Mouse (Mus musculus): ENCODE measurements at regions not wholly inside any gene's neighbourhood (a gene's known extent, or its start where the extent isn't known, plus 50 kb on each side); places are given as distances from the start of the nearest gene placed in this dataset.
"Not testable (repeated sequence)": the region's sequence is repeated elsewhere in the genome, so short reads cannot be mapped to it uniquely, and the experiment has no call there.

- H3K4me3 ChIP-seq; H3K27ac ChIP-seq; ATAC-seq (ENCODE audit: low FRiP score, low read depth); H3K27me3 ChIP-seq; H3K4me1 ChIP-seq; H3K9me3 ChIP-seq; H3K4me2 ChIP-seq (replicated peaks); H3K36me3 ChIP-seq; H3K9ac ChIP-seq: not testable (repeated sequence)
- 93% methylated on average over 16 of the region's 16 CpGs for WGBS
These were observed 115.6 kb downstream of the Sec16b start for GRCm38 (mm10) chr1:157622156-157622555.

GRCm38 (mm10) chr1:157632586-157632985 is 126.1 kb downstream of the Sec16b start:
- H3K4me2 ChIP-seq (replicated peaks): no peak overlapping the region
- H3K4me1 ChIP-seq: no peaks in the 10 kb centered on the region
- H3K9ac ChIP-seq: no peak overlapping the region
- WGBS: 50% methylated on average over 3 of the region's 3 CpGs
- no peak for ATAC-seq (ENCODE audit: low FRiP score, low read depth)
- H3K27ac ChIP-seq: no peak overlapping the region
- H3K27me3 ChIP-seq: no peaks in the 10 kb centered on the region
- H3K36me3 ChIP-seq: no peaks in the 10 kb centered on the region
- no peak overlapping the region for H3K4me3 ChIP-seq
- H3K9me3 ChIP-seq: no peaks in the 10 kb centered on the region

DNA sequence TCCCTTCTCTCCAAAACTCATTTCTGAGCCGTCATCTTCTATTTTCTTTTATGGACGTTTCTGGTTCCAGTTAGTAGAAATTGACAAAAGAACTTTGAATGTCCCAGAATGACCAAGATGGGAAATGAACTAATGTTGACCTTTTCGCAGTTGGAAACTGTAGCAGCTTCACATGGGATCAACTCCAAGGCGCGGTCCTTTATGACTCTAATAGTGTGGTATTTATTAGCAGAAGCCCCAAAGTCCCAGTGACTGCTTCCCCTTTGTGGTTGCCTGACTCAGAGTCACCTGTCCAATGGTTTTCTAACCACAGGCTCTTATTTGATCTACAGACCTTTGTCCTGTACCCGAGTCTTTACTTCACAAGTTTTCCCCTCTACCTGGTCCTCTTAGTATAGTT is 126.9 kb downstream of the Sec16b start:
- Histone ChIP-seq H3K27ac (no peak overlapping the region), H3K9ac (no peak overlapping the region), H3K36me3 (no peaks in the 10 kb centered on the region), H3K4me1 (no peaks in the 10 kb centered on the region), H3K4me3 (no peak overlapping the region), H3K4me2 (replicated peaks) (no peak overlapping the region), H3K27me3 (no peaks in the 10 kb centered on the region), H3K9me3 (no peaks in the 10 kb centered on the region)
- ATAC-seq (ENCODE audit: low FRiP score, low read depth): no peak
- 55% methylated on average over 6 of the region's 6 CpGs for WGBS

GRCm38 (mm10) chr1:157635776-157636175 is 129.2 kb downstream of the Sec16b start:
- no peak for ATAC-seq (ENCODE audit: low FRiP score, low read depth)
- Histone ChIP-seq H3K9ac (no peak overlapping the region), H3K4me2 (replicated peaks) (no peak overlapping the region), H3K4me1 (no peaks in the 10 kb centered on the region), H3K4me3 (no peak overlapping the region), H3K36me3 (no peaks in the 10 kb centered on the region), H3K27me3 (no peaks in the 10 kb centered on the region), H3K27ac (no peak overlapping the region), H3K9me3 (no peaks in the 10 kb centered on the region)
- 89% methylated on average over 6 of the region's 6 CpGs for WGBS

DNA sequence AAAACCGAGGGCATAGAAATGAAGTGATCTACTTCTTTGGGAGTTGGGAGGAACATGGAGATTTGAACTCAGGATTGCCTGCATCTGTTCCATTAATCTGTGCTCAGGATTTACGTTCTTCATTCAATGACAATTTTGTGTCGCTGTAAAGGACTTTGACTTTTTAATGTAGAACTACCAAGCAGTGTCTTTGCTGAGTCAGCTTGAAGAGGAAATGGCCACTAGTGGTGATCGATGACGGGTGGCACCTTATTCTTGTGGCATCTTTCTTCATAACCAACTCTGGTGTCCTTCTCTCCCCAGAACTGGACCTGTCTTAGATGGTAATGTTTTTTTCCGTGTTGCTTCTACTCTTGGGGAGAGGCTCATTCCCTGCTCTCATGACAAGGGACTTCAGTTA is 137.0 kb downstream of the Sec16b start:
- no peak for ATAC-seq (ENCODE audit: low FRiP score, low read depth)
- H3K4me1 ChIP-seq: no peaks in the 10 kb centered on the region
- H3K4me2 ChIP-seq (replicated peaks): no peak overlapping the region
- H3K9me3 ChIP-seq: no peaks in the 10 kb centered on the region
- WGBS: 91% methylated on average over 6 of the region's 6 CpGs
- H3K27ac ChIP-seq: no peak overlapping the region
- no peak overlapping the region for H3K9ac ChIP-seq
- no peak overlapping the region for H3K4me3 ChIP-seq
- H3K36me3 ChIP-seq: no peaks in the 10 kb centered on the region
- H3K27me3 ChIP-seq: no peaks in the 10 kb centered on the region

DNA sequence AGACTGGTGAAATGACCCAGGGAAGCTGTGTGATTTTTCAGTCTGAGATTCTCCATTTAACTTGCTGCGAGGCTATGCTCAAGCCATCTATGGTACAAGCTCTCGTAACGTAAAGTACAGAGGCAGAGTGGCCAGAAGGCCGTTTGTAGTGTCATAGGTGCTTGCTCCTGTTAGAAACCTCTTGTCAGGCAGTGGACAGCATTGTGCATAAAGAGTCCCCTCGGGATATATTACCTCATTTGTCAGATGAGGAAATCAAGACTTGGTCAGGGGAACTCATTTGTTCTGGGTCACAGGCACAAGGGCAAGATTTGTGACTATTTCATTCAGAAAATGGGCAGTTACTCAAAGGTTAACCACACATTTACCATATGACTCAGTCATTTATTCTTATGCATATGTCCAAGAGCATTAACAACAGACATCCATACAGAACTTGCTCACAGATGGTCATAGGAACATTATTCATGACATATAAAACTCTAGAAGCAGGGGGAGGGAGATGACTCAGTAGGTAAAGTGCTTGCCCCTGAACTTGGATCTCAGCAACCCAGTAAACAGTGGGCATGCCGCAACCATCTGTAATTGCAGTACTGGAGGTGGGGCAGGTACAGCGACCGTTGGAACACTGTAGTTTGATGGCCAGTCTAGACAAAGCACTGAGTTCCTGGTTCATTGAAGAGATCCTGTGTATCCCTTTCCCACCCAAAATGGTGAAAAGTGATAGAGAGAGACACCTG is 139.3 kb downstream of the Sec16b start:
- H3K9me3 ChIP-seq: no peaks in the 10 kb centered on the region
- no peak overlapping the region for H3K27ac ChIP-seq
- no peak for ATAC-seq (ENCODE audit: low FRiP score, low read depth)
- H3K4me1 ChIP-seq: no peaks in the 10 kb centered on the region
- no peak overlapping the region for H3K4me2 ChIP-seq (replicated peaks)
- WGBS: 78% methylated on average over 8 of the region's 8 CpGs
- no peak overlapping the region for H3K4me3 ChIP-seq
- H3K9ac ChIP-seq: no peak overlapping the region
- H3K27me3 ChIP-seq: no peaks in the 10 kb centered on the region
- H3K36me3 ChIP-seq: no peaks in the 10 kb centered on the region

GRCm38 (mm10) chr1:157655446-157655845 is 148.9 kb downstream of the Sec16b start:
- H3K4me1 ChIP-seq: 0 out of 2 replicates have a peak, but pooled peaks cover 4% of the 10 kb centered on the region
- no peak overlapping the region for H3K4me2 ChIP-seq (replicated peaks)
- 77% methylated on average over 4 of the region's 4 CpGs for WGBS
- no peak overlapping the region for H3K9ac ChIP-seq
- no peaks in the 10 kb centered on the region for H3K27me3 ChIP-seq
- H3K27ac ChIP-seq: no peak overlapping the region
- no peaks in the 10 kb centered on the region for H3K9me3 ChIP-seq
- H3K36me3 ChIP-seq: no peaks in the 10 kb centered on the region
- no peak for ATAC-seq (ENCODE audit: low FRiP score, low read depth)
- H3K4me3 ChIP-seq: no peak overlapping the region

DNA sequence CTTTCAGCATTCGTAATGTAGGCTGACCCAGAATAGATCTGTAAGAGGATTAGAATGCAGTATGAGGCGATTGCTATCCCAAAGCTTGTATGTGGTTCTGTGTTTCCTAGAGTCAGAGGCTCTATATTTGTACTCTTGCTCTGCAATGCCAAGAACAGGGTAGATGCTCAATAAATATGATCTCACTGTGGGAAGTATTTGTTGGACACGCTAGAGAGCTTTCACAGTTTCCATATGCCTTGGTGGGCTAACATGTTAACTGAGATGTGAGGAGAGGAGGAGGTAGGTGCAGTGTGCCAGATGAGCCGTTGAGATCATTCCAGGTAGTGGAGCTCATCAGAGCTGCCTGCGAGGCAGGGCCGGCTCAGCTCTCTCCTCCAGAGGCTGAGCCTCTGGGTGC is 163.1 kb downstream of the Sec16b start:
- Histone ChIP-seq H3K9me3 (no peaks in the 10 kb centered on the region), H3K4me2 (replicated peaks) (no peak overlapping the region), H3K27ac (no peak overlapping the region), H3K9ac (no peak overlapping the region), H3K4me3 (no peak overlapping the region), H3K27me3 (no peaks in the 10 kb centered on the region), H3K36me3 (no peaks in the 10 kb centered on the region), H3K4me1 (no peaks in the 10 kb centered on the region)
- ATAC-seq (ENCODE audit: low FRiP score, low read depth): no peak
- WGBS: 86% methylated on average over 6 of the region's 6 CpGs

DNA sequence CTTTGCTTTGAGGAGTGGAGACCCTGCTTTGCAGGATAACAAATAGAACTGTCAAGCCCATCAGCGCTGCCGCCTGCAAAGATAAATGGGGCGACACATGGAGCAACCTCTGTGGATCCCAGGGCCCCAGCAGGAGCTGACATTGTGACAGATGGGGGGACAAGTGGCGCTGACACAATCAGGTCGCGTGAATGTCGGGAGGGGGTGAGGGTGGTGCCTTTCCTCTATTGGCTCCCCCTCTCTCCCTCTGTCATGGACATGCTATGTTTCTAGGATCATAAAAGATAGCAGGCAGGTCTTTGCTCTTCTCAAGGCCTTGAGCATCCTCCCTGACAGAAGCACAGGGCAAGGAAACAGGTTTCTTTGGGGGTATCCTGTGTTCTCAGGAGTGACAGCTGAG is 177.8 kb downstream of the Sec16b start:
- H3K4me1 ChIP-seq: no peaks in the 10 kb centered on the region
- H3K9me3 ChIP-seq: no peaks in the 10 kb centered on the region
- H3K9ac ChIP-seq: no peak overlapping the region
- no peak overlapping the region for H3K4me2 ChIP-seq (replicated peaks)
- H3K27ac ChIP-seq: no peak overlapping the region
- H3K4me3 ChIP-seq: no peak overlapping the region
- H3K27me3 ChIP-seq: peaks cover 12% of the 10 kb centered on the region
- no peak for ATAC-seq (ENCODE audit: low FRiP score, low read depth)
- H3K36me3 ChIP-seq: no peaks in the 10 kb centered on the region
- 44% methylated on average over 7 of the region's 7 CpGs for WGBS

DNA sequence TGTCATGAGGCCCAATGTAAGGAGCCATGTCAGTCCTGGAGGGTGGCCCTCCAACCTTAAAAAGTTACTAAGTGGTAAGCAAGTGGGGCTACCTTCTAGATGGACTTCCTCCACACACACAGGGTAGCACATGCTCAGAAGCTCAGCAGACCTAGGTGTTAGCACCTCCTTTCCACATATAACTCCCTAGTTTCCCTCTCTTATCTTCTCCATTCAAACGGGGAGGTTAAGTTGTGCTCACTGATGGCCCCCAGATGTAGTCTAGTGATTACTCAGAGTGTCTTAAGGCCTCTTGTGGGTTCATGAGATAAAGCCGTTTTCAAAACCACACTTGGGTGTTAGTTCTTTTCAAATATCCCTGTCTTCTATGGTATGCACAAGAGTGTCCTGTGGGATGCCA is 188.7 kb downstream of the Sec16b start:
- Histone ChIP-seq H3K27me3 (no peaks in the 10 kb centered on the region), H3K27ac (no peak overlapping the region), H3K36me3 (no peaks in the 10 kb centered on the region), H3K4me3 (no peak overlapping the region), H3K9ac (no peak overlapping the region), H3K9me3 (peaks cover 4% of the 10 kb centered on the region; the same call in 1 of the 2 replicates), H3K4me1 (no peaks in the 10 kb centered on the region), H3K4me2 (replicated peaks) (no peak overlapping the region)
- no peak for ATAC-seq (ENCODE audit: low FRiP score, low read depth)
- WGBS: 78% methylated on average over 2 of the region's 2 CpGs

- Histone ChIP-seq H3K4me3 (no peak overlapping the region), H3K27ac (no peak overlapping the region), H3K4me1 (no peaks in the 10 kb centered on the region), H3K27me3 (no peaks in the 10 kb centered on the region), H3K4me2 (replicated peaks) (no peak overlapping the region), H3K9ac (no peak overlapping the region), H3K9me3 (no peaks in the 10 kb centered on the region), H3K36me3 (no peaks in the 10 kb centered on the region)
- 76% methylated on average over 6 of the region's 6 CpGs for WGBS
- no peak for ATAC-seq (ENCODE audit: low FRiP score, low read depth)
These were observed 197.1 kb downstream of the Sec16b start for GRCm38 (mm10) chr1:157703639-157704038.

GRCm38 (mm10) chr1:157705364-157705763 is 198.8 kb downstream of the Sec16b start:
- no peak for ATAC-seq (ENCODE audit: low FRiP score, low read depth)
- Histone ChIP-seq H3K27me3 (no peaks in the 10 kb centered on the region), H3K4me2 (replicated peaks) (no peak overlapping the region), H3K4me1 (no peaks in the 10 kb centered on the region), H3K9me3 (no peaks in the 10 kb centered on the region), H3K36me3 (no peaks in the 10 kb centered on the region), H3K9ac (no peak overlapping the region), H3K4me3 (no peak overlapping the region), H3K27ac (no peak overlapping the region)
- WGBS: 50% methylated on average over 4 of the region's 4 CpGs

DNA sequence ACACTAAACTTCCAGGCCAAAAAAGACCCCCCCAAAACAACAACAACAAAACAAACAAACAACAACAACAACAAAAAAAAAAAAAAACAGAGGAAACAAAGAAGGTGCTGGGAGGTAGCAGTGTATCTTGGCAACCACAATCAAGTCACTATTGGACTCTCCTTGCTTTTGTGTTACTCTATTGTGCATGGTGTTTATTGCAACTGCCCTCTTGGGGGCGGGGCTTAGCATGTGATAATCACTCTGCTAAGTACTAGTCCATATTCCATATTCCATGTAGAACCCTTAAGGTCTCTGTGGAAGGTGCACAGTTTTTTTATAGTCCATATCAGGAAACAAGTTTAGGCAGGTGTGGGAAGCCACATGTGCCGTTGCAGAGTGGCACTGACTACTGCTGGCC is 200.7 kb downstream of the Sec16b start:
- no peak overlapping the region for H3K4me3 ChIP-seq
- H3K27ac ChIP-seq: no peak overlapping the region
- WGBS: 83% methylated on average over 2 of the region's 2 CpGs
- H3K9ac ChIP-seq: no peak overlapping the region
- no peaks in the 10 kb centered on the region for H3K36me3 ChIP-seq
- H3K4me2 ChIP-seq (replicated peaks): no peak overlapping the region
- H3K4me1 ChIP-seq: no peaks in the 10 kb centered on the region
- H3K27me3 ChIP-seq: no peaks in the 10 kb centered on the region
- no peaks in the 10 kb centered on the region for H3K9me3 ChIP-seq
- ATAC-seq (ENCODE audit: low FRiP score, low read depth): no peak
